Mouse (Mus musculus): ENCODE measurements around the gene Kat6b. TPM values are rescaled to one million over a fixed set of nuclear protein-coding genes. Genes with fewer than 3 reads are reported as not detected.

Gene Kat6b
- polyA plus RNA-seq, 2 experiments from 2014 or later: 8.2 to 9.6 TPM

GRCm38 (mm10) chr14:21599446-21600173, 118.4 kb downstream of the Kat6b start:
- no peak for ATAC-seq

GRCm38 (mm10) chr14:21600174-21600566, 118.9 kb downstream of the Kat6b start:
- ATAC-seq: no peak

GRCm38 (mm10) chr14:21600628-21601027, 119.4 kb downstream of the Kat6b start:
- no peak for ATAC-seq

GRCm38 (mm10) chr14:21602166-21602565, 120.9 kb downstream of the Kat6b start:
- ATAC-seq: no peak

- no peak for ATAC-seq
Measured at GRCm38 (mm10) chr14:21602937-21603336, 121.7 kb downstream of the Kat6b start.

GRCm38 (mm10) chr14:21607686-21608085, 126.5 kb downstream of the Kat6b start:
- ATAC-seq: no peak

- no peak for ATAC-seq
Measured at GRCm38 (mm10) chr14:21608886-21609285, 127.7 kb downstream of the Kat6b start.

GRCm38 (mm10) chr14:21610224-21610623, 129.0 kb downstream of the Kat6b start:
- ATAC-seq: peak; percentile 76

- ATAC-seq: no peak
Measured at GRCm38 (mm10) chr14:21613031-21613430, 131.8 kb downstream of the Kat6b start.

GRCm38 (mm10) chr14:21614103-21614502, 132.9 kb downstream of the Kat6b start:
- ATAC-seq: no peak

- ATAC-seq: no peak
Measured at GRCm38 (mm10) chr14:21615853-21616252, 134.6 kb downstream of the Kat6b start.

GRCm38 (mm10) chr14:21617221-21617980, 136.2 kb downstream of the Kat6b start:
- ATAC-seq: no peak

GRCm38 (mm10) chr14:21619951-21620350, 138.7 kb downstream of the Kat6b start:
- ATAC-seq: no peak

- ATAC-seq: no peak
Measured at GRCm38 (mm10) chr14:21625946-21626345, 144.7 kb downstream of the Kat6b start.

- no peak for ATAC-seq
Measured at GRCm38 (mm10) chr14:21631665-21632200, 150.5 kb downstream of the Kat6b start.

- no peak for ATAC-seq
Measured at GRCm38 (mm10) chr14:21636548-21636947, 155.3 kb downstream of the Kat6b start.

- no peak for ATAC-seq
Measured at GRCm38 (mm10) chr14:21640806-21641435, 159.7 kb downstream of the Kat6b start.

- ATAC-seq: peak; percentile 68
Measured at GRCm38 (mm10) chr14:21653813-21654212, 172.6 kb downstream of the Kat6b start.

- no peak for ATAC-seq
Measured at GRCm38 (mm10) chr14:21659155-21659554, 177.9 kb downstream of the Kat6b start.

- peak; percentile 85 for ATAC-seq
Measured at GRCm38 (mm10) chr14:21659652-21660051, 178.4 kb downstream of the Kat6b start.

- ATAC-seq: no peak
Measured at GRCm38 (mm10) chr14:21662465-21663142, 181.4 kb downstream of the Kat6b start.

GRCm38 (mm10) chr14:21669218-21669617, 188.0 kb downstream of the Kat6b start:
- no peak for ATAC-seq

Data from activated CD4-positive, CD25-positive, alpha-beta regulatory T cell, adult 4 months (primary cell).